Mouse (Mus musculus): ENCODE measurements at regions not wholly inside any gene's neighbourhood (a gene's known extent, or its start where the extent isn't known, plus 50 kb on each side); places are given as distances from the start of the nearest gene placed in this dataset.

- no peak for TF ChIP-seq CTCF (IDR thresholded peaks at IDR 0.05; ENCODE audit: borderline replicate concordance, control insufficient read depth, extremely low read depth, insufficient read depth, low read length, poor library complexity)
- no peak for TF ChIP-seq POLR2A (IDR thresholded peaks at IDR 0.05; ENCODE audit: control insufficient read depth, extremely low read depth, insufficient read depth, low read length, poor library complexity)
These were observed 81.0 kb upstream of the Klf3 start for GRCm38 (mm10) chr5:64722211-64722610.

Measured in thymus, adult 2 months (tissue).